Mouse (Mus musculus) heart, adult 11 months (tissue): Measurements from ENCODE around the gene Enho.

Experiments
- DNase-seq: peaks from one replicate; pipeline ENCODE4 v3.0.0; 2022

The Enho gene

DNA sequence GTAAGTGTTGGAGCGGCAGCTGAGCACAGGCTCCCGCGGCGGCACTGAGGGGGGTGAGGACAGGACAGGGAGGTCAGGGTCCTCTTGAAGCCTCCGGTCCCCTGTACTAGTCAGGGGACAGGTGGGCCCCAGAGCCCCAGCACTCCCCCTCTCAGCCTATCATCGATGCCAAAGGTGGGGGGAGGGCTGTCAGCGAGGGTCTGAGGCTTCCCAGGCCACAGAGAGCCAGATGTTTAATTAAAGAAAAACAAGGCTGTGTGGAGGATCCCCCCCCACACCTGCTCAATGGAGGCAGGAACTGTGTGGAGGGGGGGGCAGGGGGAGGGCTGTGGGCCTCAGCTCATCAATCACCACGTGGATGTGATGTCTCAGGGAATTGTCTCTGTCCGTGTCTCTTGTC, 23.5 kb upstream of the Enho start:
- no peak for DNase-seq

DNA sequence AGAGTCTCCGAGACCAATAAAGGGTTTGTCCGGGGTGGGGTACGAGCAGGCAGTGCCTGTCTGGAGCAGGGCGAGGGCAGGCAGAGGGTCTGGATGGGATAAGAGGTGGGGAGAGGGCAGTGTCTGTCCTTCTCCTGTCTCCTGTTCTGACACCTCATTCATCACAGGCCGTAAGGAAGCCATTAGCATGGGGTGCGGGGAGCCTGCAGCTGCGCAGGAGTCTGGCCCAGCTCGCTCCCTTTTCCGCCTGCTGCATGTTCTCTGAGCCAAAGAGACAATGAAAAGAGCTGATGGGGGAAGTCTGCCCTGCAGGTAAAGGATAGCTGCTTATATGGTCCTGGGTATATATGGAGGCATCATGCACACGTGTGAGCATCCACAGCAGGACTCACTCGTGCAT, 22.6 kb upstream of the Enho start:
- no peak for DNase-seq

DNA sequence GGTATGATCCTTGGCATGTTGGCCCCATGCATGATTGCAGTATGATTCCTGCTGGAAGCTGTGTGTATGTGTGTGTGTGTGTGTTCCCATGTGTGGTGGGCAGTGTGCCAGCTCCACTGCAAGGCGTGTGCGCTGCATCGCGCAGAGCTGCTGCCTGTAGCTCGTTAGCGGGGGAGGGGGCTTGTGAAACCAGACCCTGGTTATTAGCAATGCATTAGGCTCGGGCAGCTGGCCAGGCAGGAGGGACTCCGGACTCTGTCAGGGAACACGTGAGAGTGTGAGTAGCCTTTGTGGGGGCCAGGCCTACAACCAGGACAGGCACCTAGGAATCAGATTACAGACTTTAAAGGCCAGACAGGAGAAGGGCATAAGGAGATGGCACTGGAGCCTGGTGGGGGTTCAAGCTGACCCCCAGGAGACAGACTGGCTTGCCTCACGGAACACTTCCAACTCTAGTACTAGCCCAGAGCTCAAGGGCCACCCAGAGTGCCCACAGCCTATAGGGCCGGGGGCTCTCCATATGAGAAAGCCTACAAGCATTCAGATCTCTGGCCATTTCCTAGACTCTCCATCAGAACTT, 20.8 kb upstream of the Enho start:
- peak; percentile 90 for DNase-seq

DNA sequence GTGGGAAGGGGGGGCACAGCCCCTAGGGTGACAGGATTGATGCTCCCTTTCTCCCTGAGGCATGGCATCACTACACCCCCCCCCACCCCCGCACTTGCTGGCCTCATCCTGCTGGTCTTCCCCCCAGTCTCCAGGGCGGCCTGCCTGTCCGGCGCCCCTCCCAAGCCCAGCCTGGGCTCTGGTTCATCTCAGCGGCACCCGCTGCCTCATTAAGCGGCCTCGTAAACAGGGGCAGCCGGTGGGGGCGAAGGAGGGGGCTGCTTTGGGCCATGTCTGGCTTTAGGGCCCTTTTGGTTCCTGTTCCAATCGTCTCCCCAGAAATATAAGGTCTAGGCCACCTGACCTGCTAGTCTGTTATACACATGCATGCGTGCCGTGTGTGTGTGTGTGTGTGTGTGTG, 19.4 kb upstream of the Enho start:
- no peak for DNase-seq

DNA sequence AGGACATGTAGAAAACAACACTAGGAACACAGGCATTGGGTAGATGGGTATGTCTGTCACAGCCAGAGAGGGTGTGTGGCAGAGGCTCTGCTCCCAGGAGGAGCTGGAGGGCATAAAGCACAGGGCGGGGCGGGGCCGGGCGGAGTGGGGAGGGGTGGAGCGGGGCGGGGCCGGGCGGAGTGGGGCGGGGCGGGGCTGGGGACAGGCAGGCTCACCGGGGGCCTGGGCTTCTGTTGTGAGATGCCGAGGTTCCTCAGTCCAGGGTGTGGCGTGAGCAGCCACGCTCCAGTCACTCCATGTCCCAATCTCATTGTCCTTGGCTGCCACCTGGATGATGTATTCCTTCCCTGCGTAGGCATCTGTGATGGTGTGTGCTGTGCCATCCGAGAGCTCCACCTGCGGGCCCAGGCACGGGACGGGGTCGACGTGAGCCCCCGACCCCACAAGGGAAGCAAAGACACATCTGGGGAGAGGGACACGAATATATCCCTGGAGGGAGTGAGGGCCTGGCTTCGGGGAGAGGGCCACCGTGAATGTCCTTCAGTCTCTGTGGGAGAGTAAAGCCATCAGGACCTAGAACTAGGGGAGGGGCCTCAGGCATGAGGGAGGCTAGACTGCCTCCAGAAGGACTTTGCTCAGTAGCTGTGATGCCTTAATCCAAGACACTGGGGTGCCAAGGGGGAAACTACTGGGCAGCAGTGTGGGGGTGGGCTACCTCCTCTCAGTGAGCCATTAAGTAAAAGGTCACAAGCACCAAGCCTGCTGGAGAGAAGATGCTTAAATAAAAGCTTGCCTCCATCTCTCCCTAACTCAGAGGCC, 18.7 kb upstream of the Enho start:
- DNase-seq: peak; percentile 89

DNA sequence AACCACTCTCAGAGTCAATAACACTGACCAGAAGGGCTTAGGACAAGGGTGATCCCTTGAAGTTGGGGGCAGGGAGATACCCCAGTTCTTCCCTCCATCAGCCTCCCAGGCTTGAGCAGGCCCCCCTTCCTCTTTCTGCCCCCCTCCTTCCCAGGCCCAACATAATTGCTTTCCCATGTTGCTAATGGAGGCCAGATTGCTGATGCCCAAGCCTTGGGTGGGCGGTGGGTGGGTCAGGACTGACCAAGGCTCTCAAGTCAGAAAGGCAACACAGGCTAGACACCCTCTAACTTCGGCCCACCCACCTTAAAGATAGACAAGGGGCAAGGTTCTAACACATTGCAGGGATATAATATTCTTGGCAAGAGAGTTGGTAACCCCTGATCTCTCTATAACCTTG, 15.4 kb upstream of the Enho start:
- DNase-seq: peak; percentile 87

DNA sequence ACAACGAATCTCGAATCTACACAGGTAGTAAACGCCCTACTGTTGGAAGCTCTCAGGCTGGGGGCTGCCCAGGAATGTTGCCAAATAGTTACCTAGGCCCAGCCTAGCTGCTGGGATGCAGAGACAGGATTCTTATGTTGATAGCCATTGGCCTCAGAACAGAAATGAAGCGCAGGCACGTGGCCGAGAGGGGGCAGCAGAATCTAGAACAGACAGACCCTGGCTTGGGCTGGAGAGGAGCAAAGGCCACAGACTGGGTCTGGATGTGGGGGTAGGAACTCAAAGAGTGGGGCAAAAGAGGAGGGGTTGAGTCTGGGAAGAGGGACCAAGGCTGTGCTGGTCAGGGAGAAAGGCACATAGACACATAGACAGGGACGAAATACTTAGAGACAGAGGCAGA, 14.1 kb upstream of the Enho start:
- peak; percentile 89 for DNase-seq

DNA sequence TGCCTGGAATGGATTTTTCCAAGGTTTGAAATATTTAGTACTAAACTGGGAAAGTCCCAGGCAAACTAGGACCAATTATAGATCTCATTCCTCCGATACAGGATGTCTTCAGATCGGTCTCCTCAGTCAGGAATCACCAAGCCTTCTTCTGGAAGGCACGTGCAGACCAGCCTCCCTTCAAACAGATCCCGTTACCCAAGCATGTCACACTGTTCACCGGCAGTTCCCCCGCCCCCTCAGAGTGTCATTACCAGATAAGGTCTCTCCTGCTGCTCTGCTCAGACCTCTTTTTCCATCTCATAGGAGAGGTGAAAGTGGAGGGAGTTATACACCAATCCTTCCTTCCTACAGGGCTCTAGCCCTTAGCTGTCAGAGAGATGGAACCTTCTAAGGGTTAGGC, 13.6 kb upstream of the Enho start:
- DNase-seq: peak; percentile 85

DNA sequence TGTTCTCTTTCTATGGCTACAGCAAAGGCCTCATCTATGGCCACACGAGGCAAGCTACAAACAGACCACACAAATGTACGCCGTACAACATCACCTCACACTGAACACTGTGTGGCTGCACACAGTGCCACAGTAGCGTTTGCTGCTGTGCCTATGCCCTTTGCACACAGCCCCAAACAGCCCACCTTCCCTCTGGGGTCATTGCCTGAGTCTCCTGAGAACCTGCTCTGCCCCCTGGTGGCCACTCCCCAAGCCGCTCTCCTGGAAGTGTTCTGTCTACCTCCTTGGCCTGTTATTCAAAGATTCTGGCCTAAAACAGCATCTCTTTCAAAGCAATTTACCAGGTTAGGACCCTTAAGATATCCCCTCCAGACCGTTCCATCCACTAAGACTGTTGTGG, 13.2 kb upstream of the Enho start:
- peak; percentile 93 for DNase-seq

DNA sequence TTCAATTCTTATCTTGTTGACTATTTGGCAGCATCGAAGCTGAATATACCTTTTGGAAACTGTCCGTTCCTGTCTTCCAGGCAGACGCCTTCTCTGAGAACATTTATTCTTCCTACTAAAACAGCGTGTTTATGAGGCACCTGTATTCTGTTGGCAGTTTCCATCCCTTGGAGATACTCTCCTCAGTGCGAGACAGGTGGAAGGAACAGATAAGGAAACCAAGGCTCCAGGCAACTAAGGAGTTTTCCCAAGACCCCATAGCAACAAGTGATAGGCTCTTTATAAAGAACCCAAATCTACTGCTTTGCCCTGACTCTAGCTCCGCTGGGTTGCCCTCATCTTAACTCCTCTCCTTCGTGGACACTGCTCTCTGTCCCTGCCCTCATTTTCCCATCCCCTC, 8.5 kb upstream of the Enho start:
- no peak for DNase-seq

DNA sequence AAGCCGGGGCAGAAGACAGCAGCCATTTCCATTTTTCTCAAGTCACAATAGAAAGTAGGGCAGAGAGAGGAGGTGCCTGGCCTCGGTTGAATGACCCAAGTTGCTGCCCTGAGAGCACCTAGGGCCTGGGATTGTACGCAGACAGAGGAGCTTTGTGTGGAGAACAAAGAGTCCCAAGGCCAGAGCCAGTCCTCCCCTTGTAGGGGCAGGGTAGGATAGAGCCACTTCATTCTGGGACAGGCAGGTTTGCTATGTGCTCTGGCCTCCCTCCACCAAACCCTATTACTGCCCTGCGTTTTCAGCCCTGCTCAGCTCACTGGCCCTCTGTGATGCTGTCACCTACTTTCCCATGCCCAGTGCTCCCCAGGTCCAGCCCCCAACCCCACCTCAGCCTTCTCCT, 8.0 kb upstream of the Enho start:
- no peak for DNase-seq

DNA sequence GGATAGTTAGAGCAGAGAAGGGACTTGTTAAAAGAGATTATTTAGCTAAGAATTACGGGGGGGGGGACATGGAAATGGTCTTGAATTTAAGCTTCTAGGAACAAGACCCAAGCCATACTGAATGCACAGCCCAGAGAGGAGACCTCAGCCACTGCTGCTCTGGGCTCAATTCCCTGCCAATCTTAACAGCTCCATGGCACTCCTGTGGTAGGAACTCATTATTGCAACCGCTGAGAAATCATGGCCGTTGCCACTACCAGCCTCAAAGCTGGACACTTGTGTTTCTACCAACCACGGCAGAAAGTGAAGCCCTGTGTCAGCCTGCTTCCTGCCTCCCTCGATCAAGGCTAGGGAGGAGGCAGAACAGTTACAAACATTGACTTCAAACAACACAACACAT, 5.4 kb upstream of the Enho start:
- no peak for DNase-seq

DNA sequence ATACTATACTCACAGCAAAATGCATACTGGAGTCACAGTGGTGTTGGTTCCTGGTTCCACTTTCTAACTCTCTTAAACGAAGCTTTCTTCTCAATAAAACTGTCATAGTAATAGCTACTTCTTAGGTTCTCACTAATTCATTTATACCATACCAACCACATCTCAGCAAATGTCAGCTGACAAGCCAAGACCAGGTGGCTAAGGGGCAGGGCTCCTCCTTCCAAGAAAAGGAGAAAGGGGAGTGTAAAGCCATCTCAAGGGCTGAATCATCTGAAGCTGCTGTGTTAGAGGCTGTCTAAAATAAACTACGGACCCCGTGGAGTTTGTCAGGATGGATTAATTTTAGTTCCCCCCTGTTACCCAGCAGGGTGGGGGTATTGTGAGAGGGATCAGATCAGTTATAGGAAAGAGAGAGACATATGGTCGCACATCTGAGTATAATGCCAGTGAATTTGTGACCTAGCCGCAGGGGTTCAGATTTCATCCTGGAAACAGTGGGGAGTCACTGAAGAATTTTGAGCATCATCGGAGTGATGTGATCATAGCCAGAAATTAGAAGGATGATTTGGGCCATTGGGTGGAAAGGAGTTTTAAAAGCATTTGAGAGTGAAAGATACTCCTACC, 1.2 kb upstream of the Enho start:
- no peak for DNase-seq

DNA sequence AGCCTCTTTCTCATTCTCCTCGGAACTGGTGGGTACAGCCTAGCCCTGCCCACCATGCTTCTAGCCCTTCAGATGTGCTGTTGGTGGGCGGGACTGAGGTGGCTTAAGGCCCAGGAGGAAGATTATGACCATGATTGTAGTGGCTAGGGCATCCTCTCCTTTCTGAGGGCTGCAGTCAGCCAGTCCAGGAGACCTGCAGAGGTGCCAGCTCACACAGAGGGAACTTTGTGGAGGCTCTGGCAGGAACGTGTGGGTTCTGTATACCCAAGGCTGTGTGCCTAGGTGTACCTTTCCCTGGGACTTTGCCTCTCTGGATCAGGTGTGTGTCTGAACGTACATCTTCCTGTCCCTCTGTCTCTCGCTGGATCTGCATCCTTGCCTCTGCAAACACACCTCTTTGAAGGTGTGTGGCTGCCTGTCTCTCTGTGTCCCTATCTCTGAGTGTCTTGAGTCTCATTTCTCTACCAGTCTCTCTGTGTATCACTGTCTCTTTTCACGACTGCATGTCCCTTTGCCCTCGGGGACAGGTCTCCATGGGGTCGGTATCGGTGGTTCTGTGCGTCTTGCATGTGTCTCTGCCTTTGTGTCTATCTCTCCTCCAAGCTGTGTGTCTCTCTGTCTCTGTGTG, 796 bp downstream of the Enho start:
- DNase-seq: peak; percentile 91

DNA sequence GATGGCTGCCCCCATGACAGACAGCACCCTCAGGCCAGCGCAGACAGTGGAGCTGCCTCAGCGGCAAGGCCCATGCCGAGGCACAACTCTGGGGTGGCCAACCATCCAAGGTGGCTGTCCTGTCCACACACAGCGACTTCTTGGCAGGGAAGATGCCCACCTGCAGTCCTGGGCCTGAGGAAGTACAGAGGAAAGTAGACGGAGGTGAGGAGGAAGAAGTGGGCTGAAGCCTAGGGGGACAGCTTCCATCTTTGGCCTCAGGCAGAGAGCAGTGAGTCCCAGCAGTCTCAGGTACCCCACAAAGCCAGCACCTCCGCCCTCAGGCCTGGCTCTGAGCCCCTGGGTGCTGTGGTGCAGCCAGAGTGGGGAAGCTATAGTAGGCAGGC, 1.3 kb downstream of the Enho start:
- DNase-seq: peak; percentile 92

DNA sequence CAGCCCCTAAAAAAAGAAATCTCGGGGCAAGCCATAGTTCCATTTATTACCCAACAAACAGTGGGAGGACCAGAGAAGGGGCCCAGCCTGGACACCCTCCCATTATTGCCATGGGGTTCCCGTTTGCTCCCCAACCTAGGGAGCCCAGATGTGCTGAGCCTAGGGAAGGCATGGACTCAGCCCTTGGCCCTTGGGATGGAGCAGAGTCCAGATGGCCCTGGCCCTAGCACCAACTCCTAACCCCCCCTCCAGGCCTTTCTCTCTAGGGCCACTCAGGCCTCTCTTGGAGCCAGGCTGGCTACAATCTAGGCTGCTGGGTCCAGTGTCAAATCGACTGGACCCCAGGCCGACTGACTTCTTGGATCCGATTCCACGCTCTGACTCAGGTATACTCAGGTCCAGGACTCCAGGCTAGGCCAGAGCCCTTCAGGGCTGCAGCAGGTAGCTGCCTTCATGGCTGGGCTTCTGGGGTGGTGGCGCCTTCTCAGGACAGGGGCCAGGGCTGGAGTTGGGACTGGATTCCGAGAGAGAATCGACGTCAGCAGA, 1.9 kb downstream of the Enho start:
- DNase-seq: peak; percentile 89

DNA sequence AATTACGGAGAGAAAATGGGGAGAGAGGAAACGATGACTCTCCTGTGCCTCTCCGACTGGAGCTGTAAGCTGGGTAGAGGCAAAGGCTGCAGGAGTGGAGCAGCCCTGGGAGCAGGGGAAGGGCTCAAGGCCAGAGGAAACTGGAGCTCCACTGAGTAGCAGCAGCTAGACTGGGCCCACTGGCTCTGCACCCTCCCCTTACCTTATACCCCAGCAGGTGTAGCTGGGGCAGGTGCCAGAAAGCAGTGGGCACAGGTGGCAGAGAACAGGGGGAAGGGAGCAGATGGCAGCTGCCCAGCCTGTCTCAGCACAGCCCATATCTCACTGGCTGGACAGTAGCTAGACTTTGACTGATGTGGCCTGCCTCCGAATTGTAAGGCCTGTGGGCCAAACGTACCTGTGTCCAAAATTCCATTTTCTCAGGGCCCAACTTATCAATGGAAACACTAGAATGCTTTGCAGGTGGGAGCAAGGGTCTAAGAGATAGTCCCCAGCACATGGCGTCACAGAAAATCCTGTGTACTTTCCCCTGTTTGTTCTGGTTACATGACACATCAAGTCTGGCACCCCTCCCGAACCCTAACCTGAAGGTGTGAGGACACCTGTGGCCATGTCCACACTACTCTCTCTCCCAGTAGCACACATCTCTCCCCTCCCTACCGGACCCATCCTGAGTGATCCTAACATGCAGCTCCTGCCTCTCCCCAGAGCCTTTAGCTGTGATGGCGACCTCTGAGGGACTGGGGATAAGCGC, 3.1 kb downstream of the Enho start:
- peak; percentile 92 for DNase-seq

DNA sequence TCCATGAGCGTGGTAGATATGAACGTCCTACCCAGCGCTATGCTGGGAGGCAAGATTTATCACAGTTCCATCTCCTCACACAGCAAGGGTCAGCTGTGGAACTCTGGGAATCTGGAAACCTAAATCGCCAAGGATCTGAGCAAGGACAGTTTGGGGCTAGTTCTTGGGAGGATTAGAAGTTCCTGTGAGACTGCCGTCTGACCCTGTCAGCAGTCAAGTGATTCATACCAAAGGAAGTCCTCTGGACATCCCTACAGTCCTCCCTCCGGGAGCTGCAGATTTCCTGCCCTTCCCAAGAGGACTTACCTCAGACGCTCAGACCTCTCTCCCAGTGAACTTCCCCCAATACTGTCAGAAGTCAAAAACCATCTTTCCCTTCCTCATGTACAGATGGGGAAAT, 3.8 kb downstream of the Enho start:
- DNase-seq: peak; percentile 92

DNA sequence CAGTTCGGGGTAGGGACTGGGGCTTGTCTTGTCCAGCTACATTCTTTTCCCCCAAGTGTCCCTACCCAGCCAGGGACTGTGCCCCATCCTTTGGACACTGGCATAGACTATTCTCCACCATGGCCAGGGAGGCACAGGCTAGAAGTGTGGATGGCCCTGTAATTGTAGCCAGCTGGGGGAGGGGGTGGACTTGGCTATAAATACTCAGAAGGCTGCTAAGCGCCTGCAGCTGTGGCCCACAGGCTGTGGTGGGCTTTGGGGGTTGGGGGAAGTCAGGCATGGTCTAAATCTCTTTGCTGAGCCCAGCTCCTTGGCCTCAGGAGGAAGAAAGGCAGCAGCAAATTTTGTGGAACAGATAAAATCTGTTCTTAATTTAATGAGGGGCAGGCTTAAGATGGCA, 4.2 kb downstream of the Enho start:
- no peak for DNase-seq

DNA sequence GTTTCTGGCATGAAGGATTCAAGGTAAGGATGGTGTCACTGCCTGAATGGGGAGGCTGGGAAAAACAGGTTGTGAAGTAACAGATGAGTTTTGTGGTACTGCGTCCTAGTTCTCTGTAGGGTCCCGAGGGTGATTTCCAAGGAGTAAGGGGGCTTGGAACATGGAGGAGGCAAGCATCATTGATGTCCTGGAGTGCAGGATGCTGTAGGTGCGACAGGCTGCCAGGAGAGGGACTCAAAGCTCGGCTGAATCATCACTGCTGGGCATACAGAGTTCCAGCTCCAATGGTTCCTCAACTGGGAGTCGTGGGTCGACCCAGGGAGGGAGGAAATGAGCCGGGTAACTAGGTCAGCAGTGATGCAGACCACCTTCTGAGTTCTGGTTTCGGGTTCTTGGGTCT, 4.9 kb downstream of the Enho start:
- peak; percentile 83 for DNase-seq

DNA sequence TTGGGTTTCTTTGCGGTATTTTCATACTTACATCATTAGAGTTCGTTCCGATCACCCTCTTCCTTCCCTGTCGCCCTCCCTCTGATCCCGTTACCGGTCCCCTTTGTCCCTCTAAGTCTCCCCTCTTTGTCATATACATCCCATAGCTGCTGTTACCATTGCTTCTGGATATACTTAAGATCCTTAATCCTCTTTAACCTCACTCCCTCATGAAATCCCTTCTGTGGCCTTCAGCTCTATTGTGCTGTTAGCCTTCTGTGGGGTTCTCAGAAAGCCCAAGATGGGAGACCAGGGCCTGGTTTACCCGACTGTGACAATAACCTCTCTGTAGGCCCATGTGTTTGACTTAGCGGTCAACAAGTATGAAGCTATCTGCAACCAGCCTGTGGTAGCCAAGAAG, 5.5 kb downstream of the Enho start:
- no peak for DNase-seq

DNA sequence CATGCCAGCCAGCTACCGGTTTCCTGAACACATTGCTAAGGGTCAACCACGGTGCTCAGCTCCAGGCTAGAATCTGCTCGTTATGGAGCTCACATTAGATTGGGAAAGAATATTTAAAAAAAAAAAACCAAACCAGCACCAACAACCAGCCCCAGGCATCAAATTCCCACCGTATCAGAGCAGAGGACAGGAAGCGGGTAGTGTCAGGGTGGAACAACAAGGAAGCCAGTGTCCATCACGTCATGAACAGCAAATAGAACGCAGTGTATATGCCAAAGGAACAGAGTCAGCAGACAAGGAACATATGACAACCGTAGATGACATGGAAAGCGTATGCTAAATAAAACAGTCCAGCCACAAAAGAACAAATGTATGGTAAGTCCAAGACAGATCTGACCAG, 7.1 kb downstream of the Enho start:
- peak; percentile 88 for DNase-seq

DNA sequence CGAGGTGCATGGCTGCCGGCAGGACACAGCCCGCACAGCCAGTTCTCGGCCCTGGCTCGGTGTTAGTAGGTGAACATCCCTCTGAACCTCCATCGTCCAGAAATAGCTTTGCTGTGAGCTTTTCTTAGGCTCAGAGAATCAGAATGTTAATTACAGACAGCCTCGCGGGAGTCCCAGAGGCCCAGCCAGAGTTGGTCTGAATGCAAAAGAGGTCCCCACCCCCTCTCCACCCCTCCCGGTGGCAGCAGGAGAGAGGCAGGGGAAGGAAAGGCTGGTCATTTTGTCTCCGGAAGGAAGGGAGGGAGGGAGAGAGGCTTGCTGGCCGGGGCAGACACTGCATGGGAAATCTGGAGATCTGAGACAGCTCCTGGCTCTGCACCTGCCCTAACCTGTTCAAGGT, 8.7 kb downstream of the Enho start:
- peak; percentile 97 for DNase-seq
